Mouse (Mus musculus): ENCODE data around the gene Tyrp1.

Tyrp1 gene

DNA sequence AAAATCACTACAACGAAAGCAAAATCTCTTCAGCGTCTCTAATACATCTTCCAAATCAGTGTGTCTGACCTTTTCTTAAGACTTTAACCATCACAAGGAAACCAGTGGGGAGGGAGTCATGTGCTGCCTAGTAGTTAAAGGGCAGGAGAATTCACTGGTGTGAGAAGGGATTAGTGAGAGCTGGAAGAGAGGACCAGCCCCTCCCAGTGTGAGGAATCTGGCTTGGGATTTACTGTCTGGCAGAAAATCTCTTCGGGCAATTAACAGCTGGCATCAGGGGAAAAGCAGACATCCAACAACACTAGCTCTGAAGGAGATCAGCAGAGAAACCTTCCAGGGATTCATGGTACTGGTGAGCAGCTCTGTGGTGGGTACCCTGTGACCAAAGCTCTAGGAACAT is at the start of gene Tyrp1:
Tyrp1 (plus strand) TSS at position 74 of the 400 bp plus-strand sequence.
- no peak for DNase-seq (ENCODE audit: low read depth)

- DNase-seq (ENCODE audit: low read depth) = no peak
These were observed 45.6 kb upstream of the Tyrp1 start for GRCm38 (mm10) chr4:80788339-80788738.

DNA sequence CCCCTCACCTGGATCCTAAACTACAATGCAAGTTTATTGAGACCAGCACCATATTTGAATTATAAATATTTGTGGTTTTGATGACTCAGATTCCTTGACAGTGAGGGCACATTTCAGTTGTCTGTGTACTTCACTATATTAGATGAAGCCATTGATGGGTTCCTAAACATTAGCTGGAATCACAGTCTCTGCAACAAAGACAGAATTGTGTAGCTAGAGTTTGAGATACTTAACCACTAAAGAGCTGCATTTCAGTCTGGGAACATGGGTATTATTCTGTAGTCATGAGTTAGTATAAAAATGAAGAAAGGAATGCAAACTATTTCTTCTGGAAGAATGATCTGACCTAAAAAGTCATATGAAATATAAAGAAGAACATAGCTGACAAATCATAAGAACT is 14.4 kb upstream of the Tyrp1 start:
- no peak for DNase-seq (ENCODE audit: low read depth)

GRCm38 (mm10) chr4:80821945-80822344 is 12.0 kb upstream of the Tyrp1 start:
- no peak for DNase-seq (ENCODE audit: low read depth)

DNA sequence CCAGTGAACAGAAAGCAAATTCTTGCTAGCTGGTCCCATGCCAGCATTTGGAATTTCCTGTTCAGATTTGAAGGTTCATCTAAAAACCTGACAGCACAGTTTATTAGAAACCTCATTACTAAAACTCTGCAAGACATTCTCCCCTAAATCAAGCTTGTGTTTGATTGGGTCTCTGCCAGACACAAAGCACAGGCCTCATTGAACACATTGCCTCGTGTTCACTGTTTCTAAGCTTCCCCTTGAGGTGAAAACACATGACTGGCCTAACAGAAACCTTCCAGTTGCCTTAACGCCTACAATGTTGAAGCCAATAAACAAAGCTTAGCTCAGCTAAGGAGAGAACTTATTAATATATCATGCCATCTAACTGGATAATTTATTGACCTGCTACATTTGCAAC is 5.7 kb upstream of the Tyrp1 start:
- DNase-seq (ENCODE audit: low read depth) = no peak

DNA sequence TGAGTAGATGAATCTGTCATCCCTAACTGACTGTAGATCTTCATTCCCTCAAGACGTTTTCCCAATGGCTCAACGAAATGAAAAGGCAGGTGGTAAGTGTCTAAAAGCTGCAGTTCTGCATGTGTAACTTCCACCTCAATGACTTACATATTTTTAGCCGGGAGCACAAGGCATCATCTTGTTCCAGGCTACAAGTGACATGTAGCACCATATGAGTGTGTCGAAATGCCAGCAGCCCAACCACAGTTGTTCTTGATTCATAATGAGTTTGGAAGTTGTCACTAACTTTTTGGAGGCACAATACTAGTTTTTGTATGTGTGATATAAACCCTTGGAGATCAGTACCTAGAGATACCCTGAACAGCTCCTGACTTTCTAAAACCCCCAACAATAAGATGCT is 5.4 kb downstream of the Tyrp1 start:
- DNase-seq (ENCODE audit: low read depth) = no peak

DNA sequence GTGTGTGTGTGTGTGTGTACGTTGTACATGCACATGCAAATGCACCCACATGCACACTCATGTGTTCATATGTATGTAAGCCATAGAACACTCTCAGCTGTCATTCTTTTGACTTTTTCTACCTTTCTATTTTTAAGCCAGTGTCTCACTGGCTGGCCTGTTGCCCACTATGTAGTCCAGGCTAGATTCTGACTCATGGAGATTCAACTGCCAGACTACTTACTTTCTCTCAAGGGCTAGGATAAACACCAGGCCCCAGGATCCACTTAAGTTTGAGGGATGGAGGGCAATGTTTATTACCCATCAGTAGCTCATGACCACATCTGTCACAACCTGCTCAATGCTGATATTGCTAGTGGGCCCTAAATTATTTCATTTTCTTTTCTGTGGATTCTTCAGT is 8.1 kb downstream of the Tyrp1 start:
- no peak for DNase-seq (ENCODE audit: low read depth)

GRCm38 (mm10) chr4:80843752-80844151 is 9.8 kb downstream of the Tyrp1 start:
- DNase-seq (ENCODE audit: low read depth) = no peak

DNA sequence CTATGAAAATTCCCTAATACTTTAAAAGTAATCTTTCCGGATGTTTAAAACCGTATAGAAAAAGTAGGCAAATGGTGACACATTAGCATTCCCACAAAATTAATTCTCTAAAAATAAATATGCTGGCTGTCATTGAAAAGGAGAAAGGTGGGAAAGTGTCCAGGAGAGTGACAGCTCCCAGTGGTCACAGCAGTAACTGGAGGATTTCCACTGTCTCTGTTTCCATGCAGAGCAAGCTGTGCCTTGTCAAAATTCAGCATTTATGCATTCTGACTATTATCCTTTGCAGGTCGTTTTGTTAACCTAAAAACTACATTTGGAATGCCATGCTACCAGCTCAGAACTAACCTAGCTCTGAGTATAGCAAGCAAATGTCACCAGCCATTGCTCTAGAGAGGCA is 12.1 kb downstream of the Tyrp1 start:
- no peak for DNase-seq (ENCODE audit: low read depth)

DNA sequence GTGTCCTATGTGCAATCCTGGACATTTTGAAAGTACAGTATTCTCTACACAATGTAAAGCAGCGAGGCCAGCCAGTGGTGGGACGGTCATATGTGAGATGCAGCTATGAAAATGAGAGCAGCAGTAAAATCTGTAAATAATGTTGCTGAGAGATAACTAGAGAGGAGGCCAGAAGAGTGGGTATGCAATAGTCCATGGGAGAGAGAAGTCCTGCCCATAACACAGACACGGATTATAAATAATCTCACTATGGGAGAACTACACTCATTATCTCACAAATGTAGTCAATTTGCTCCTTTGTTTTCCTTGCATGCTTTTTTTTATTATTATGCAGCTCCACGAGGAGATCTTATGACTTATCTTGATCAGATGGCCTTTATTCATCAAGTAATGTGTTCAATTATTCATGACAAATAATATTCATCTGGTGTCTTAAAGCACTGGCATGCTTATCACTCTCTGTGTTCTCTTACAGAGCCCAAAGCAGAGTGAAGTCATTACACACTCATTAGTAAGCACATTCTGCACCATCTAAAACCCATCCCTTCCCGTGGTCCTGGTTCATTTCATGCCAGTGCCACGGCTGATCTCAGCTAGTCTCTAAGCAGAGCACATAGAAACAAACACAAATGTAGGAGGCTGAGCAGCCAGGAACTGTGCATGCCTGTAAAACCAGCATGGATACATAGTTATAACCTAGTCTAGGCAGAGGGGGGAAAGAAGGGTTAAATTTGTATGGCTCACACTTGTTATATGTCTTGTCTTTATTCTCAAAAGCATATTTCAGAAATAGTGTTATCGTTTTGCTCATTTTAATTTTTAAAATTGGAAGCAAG is 18.9 kb downstream of the Tyrp1 start:
- no peak for DNase-seq (ENCODE audit: low read depth)

GRCm38 (mm10) chr4:80855495-80855894 is 21.6 kb downstream of the Tyrp1 start:
- DNase-seq (ENCODE audit: low read depth) = no peak

DNA sequence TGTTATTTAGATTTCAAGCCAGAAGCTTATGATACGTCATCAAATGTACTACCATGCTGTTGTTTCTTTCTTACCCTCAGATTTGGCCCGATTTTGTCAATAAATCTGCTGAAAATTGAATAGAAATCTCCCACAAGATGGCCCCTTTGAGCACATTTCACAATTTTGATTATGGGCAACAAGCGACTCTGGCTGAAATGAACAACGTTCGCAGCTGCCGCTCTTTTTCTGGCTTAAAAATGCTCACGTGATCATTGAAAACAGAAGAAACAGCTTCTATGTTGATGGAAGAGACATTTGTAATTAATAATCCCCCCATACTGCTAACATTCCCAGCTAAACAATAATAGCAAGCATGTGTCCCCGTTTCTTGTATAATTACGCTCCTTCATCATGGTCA is 29.0 kb downstream of the Tyrp1 start:
- DNase-seq (ENCODE audit: low read depth) = no peak

DNA sequence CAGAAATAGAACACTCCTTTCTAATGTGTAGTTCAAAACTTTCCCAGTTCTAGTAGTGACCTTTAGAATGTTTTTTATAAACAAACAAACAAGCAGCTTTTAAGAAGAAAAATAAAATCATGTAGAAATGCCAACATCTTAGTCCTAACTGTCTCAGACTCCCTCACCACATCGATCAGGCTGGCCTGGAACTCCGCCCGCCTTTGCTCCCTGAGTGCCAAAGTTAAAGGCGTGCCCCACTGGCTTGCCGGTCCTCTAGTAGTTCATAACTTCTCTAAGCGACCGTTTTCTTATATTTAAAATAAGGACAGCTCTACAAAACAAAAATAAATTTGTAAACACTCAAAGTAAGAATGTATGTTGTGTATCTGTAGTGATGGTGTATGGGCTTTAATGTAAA is 30.0 kb downstream of the Tyrp1 start:
- DNase-seq (ENCODE audit: low read depth) = no peak

GRCm38 (mm10) chr4:80864511-80864922 is 30.6 kb downstream of the Tyrp1 start:
- DNase-seq (ENCODE audit: low read depth) = no peak

GRCm38 (mm10) chr4:80866065-80866464 is 32.1 kb downstream of the Tyrp1 start:
- no peak for DNase-seq (ENCODE audit: low read depth)

DNA sequence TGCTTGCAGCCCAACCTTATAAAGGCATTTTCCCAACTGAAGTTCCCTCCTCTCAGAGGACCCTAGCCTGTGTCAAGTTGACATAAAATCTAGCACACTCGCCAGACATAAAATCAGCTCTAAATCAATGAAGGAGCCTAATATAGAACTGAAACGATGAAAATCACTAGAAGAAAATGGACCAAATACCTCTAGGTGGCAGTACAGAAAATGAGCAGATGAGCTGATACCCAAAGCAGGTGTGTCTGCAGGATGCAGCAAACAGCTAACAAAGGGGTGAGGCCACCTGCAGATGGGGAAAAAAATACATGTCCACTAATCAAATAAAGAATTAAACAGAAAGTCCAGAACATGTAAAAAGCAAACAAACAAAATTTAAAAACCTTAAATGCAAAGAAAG is 35.7 kb downstream of the Tyrp1 start:
- no peak for DNase-seq (ENCODE audit: low read depth)

- no peak for DNase-seq (ENCODE audit: low read depth)
These were observed 39.1 kb downstream of the Tyrp1 start for GRCm38 (mm10) chr4:80872847-80873644.

DNA sequence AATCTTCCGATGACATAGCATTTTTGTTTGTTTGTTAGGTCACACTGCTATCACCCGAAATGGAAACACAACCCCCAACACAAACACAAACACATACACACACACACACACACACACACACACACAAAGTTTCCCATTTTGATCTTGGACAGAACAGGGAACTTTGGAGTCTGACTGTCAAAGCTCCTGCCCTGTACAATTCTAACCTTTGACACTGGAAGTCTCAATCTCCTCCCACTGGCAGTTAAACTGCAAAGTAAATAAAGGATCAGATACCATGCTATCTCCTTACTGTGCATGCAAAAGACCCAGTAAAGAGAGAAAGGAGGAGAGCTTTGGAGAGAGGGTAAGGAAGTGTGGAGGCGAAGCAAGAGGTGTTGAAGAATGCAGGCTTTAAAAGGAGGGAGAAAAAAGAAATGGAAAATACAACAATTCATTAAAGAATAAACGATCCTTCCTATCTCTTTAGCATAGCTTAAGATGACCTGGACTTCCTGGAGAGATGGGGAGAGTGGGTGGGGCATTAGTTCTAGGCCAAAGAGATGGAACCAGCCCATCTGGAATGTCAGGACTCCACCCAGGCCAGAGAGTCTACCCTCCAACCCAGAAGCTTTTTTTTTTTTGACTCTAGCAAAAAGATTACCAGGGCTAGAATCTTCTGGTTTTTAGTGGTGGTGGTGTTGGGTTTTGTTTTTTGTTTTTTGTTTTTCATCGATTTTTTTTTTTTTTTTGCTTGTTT is 40.4 kb downstream of the Tyrp1 start:
- DNase-seq (ENCODE audit: low read depth) = no peak

- DNase-seq (ENCODE audit: low read depth) = no peak
These were observed 41.1 kb downstream of the Tyrp1 start for GRCm38 (mm10) chr4:80875055-80875454.

- DNase-seq (ENCODE audit: low read depth) = no peak
These were observed 48.2 kb downstream of the Tyrp1 start for GRCm38 (mm10) chr4:80881996-80882599.

GRCm38 (mm10) chr4:80886631-80887030 is 52.7 kb downstream of the Tyrp1 start:
- DNase-seq (ENCODE audit: low read depth) = no peak

GRCm38 (mm10) chr4:80891004-80891403 is 57.1 kb downstream of the Tyrp1 start:
- DNase-seq (ENCODE audit: low read depth) = no peak

Measured in naive thymus-derived CD4-positive, alpha-beta T cell, adult 2 months (primary cell).